Mouse (Mus musculus) stomach, embryonic 14.5 days (tissue): ENCODE data around the gene Plb1. TPM values are rescaled to one million over a fixed set of nuclear protein-coding genes. Genes with fewer than 3 reads are reported as not detected.

Source experiments
- ATAC-seq: fragments of 200-750 bp; cut with Nextera tagmentation; 2 replicates; pipeline ENCODE4 v1.8.0; 2017; ENCODE audit warnings: low read depth, moderate TSS enrichment; ENCODE audit not compliant: insufficient number of reproducible peaks, insufficient read depth, low FRiP score
- H3K27ac ChIP-seq: fragments of 300-500 bp; sonication (generic); 2 replicates; pipeline ENCODE4 v1.5.1; 2014; ENCODE audit warnings: mild to moderate bottlenecking, low read length, moderate library complexity, mixed read lengths
- H3K27me3 ChIP-seq: fragments of 300-500 bp; sonication (generic); 2 replicates; pipeline ENCODE4 v1.6.1; 2014; ENCODE audit warnings: low read length, control low read depth, mixed read lengths; ENCODE audit not compliant: control insufficient read depth, insufficient read depth
- H3K36me3 ChIP-seq: fragments of 300-500 bp; sonication (generic); 2 replicates; pipeline ENCODE4 v1.6.1; 2014; ENCODE audit warnings: mild to moderate bottlenecking, control low read depth, low read length, moderate library complexity, mixed read lengths; ENCODE audit not compliant: control insufficient read depth, insufficient read depth
- H3K4me1 ChIP-seq: fragments of 300-500 bp; sonication (generic); 2 replicates; pipeline ENCODE4 v1.6.1; 2014; ENCODE audit warnings: low read length, control low read depth, mixed read lengths; ENCODE audit not compliant: control insufficient read depth, insufficient read depth
- H3K4me2 ChIP-seq: fragments of 300-500 bp; sonication (generic); replicated peaks from 2 replicates; pipeline ENCODE4 v1.6.1; 2014; ENCODE audit warnings: low read depth, low read length, control low read depth
- H3K4me3 ChIP-seq: fragments of 300-500 bp; sonication (generic); 2 replicates; pipeline ENCODE4 v1.5.1; 2014; ENCODE audit warnings: low read depth, low read length, control low read depth
- H3K9ac ChIP-seq: fragments of 300-500 bp; sonication (generic); replicated peaks from 2 replicates; pipeline ENCODE4 v1.6.1; 2014; ENCODE audit warnings: low read depth, mild to moderate bottlenecking, control low read depth, low read length, moderate library complexity, mixed read lengths
- H3K9me3 ChIP-seq: fragments of 300-500 bp; sonication (generic); 2 replicates; pipeline ENCODE4 v1.6.1; 2016; ENCODE audit warnings: low read depth, low read length, control low read depth; ENCODE audit not compliant: control insufficient read depth
- WGBS: fragments of 180-500 bp; shearing (Covaris S2); extraction: QIAGEN DNeasy Blood & Tissue Kit; methylation state at CpG from one replicate; pipeline ENCODE4 v1.1.7; 2014; 5-methylcytosine and 5-hydroxymethylcytosine counted together
- polyA plus RNA-seq: library from polyadenylated mRNA; unstranded; fragments of >200 nt; fragmentation: Nextera tagmentation; extraction: Ambion mirVana; gene quantifications from 2 replicates; pipeline ENCODE4 v1.2.1, GENCODE M21; 2014

Gene Plb1
- polyA plus RNA-seq, 1 experiment from 2014 or later = 1.0 TPM

DNA sequence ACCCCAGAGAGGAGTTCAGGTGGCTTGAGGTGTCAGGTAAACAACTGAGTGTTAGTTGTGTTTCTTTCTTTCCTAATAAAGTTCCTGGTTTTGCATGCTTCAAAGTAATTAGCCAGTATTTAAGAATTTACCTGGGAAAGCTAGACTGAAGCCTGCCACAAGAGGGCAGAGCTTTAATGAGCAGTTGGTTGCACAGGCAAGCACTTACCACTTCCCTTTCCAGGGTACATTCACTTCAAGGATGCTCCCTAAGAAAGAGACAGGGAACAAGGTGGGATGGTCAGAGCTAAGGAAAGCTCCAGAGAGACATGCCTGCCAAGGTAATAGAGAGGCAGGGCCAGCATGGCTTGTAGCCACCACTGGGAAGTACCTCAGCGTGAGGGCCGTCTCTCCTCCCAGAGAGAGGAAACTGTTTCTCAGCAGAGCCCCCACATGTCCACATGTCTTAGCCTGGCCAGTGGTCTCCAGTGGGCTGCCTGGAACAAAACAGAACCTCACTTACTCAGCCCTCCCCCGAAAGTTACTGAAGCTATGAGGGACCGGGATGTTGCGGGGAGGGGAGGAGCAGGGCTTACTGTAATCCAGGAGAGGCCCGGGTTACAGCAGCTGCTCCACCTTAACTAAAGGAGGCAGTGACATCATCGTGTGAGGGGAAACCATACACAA lies 89.8 kb downstream of the Plb1 start:
- H3K9ac ChIP-seq = no peak overlapping the region
- no peak overlapping the region for H3K4me3 ChIP-seq
- H3K4me1 ChIP-seq = no peaks in the 10 kb centered on the region
- 0 out of 2 replicates have a peak, but pooled peaks have one; percentile 42 for ATAC-seq
- no peak overlapping the region for H3K4me2 ChIP-seq
- H3K9me3 ChIP-seq = no peaks in the 10 kb centered on the region
- H3K27me3 ChIP-seq = no peaks in the 10 kb centered on the region
- no peaks in the 10 kb centered on the region for H3K36me3 ChIP-seq
- 27% methylated on average over 7 of the region's 7 CpGs for WGBS
- no peak overlapping the region for H3K27ac ChIP-seq

DNA sequence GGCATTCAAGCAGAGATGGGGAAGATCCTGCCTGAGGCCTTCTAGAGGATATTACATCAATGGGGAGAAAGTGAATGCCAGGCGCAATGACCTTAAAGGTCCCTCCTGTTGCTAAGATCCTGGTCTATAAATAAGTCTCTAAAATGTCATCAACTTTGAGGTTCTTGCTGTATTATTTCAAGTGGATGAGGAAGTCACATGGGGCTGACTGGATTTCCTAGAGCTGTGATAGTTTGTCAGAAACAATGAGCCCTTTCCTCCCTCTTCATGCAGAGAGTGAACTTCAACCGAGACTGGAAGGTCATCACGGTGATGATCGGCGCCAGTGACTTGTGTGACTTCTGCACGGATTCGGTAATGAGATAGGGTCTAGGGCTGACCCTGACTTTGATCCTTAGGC lies 95.6 kb downstream of the Plb1 start:
- no peak overlapping the region for H3K4me3 ChIP-seq
- H3K27me3 ChIP-seq = no peaks in the 10 kb centered on the region
- no peaks in the 10 kb centered on the region for H3K36me3 ChIP-seq
- no peak for ATAC-seq
- H3K4me2 ChIP-seq = no peak overlapping the region
- no peak overlapping the region for H3K9ac ChIP-seq
- 87% methylated on average over 7 of the region's 7 CpGs for WGBS
- H3K4me1 ChIP-seq = no peaks in the 10 kb centered on the region
- H3K27ac ChIP-seq = no peak overlapping the region
- H3K9me3 ChIP-seq = no peaks in the 10 kb centered on the region

DNA sequence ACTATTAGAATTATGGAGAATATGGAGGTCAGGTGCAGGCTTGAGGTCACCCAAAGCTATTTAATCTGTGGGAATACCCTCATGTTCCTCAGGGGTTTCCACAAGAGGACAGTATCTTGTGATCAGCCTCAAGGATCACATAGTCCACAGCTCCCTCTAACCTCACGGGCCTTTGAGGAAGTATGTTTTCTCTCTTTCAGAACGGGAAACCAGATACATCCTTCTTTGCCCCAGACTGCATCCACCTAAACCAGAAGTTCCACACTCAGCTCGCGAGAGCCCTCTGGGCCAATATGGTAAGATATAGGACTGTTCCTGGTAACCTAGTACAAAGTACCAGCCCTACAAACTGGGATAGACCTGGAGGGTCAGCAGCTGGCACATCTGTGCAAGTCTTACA lies 100.1 kb downstream of the Plb1 start:
- Histone ChIP-seq H3K27ac (no peak overlapping the region; the same call in 1 of the 2 replicates), H3K4me3 (no peak overlapping the region), H3K27me3 (no peaks in the 10 kb centered on the region), H3K9ac (no peak overlapping the region), H3K4me1 (peaks cover 26% of the 10 kb centered on the region), H3K36me3 (no peaks in the 10 kb centered on the region), H3K4me2 (no peak overlapping the region), H3K9me3 (no peaks in the 10 kb centered on the region)
- ATAC-seq = no peak
- 84% methylated on average over 4 of the region's 4 CpGs for WGBS

DNA sequence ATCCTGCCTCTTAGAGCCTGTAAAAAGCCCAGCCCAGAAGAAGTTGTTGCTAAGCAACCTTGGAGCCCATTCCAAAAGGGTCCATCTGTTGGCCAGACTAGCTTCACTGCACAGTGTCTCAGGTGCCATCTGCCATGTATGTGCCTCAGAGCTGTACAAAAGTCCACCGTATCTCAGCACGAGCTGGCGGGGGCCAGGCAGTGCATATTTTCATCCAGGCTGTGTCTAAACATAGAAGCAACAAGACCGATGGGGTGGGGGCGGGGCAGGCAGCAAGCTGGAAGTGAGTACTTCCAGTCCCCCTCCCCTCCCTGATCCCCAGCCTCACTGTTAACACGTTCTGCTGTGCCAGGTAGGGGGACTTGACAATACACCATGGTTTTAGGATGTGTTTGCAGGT lies 102.7 kb downstream of the Plb1 start:
- H3K9me3 ChIP-seq = no peaks in the 10 kb centered on the region
- H3K27me3 ChIP-seq = no peaks in the 10 kb centered on the region
- WGBS = 14% methylated on average over 6 of the region's 6 CpGs
- ATAC-seq = peak; percentile 33; the same call in 1 of the 2 replicates
- 0 out of 2 replicates have a peak overlapping the region, but pooled peaks have one; percentile 16 for H3K27ac ChIP-seq
- H3K4me3 ChIP-seq = no peak overlapping the region
- H3K36me3 ChIP-seq = no peaks in the 10 kb centered on the region
- peaks cover 26% of the 10 kb centered on the region for H3K4me1 ChIP-seq
- no peak overlapping the region; the same call in 1 of the 2 replicates for H3K4me2 ChIP-seq
- no peak overlapping the region for H3K9ac ChIP-seq

DNA sequence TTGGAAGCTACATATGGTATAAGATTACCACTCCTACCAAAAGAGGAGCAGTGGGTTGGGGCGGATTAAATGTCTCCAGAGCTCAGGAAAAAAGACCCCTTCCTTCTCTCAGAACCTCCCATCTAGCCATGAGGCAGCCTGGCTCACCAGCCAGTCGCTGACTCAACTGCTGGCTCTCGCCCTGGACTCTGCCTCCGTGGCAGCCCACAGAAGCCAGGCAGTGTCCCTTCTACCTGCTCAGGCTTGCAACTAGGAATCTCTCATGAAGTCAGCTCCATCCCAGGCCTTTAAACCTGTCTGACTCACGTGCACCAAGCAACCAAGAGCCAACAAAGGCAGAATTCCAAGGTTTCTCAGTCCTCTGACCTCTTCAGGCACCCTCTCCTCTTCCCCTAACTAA lies 103.6 kb downstream of the Plb1 start:
- peaks cover 28% of the 10 kb centered on the region for H3K4me1 ChIP-seq
- 44% methylated on average over 5 of the region's 5 CpGs for WGBS
- no peak overlapping the region for H3K4me2 ChIP-seq
- H3K36me3 ChIP-seq = no peaks in the 10 kb centered on the region
- no peak overlapping the region for H3K9ac ChIP-seq
- ATAC-seq = no peak
- peak overlapping the region; percentile 11; the same call in 1 of the 2 replicates for H3K27ac ChIP-seq
- no peak overlapping the region for H3K4me3 ChIP-seq
- no peaks in the 10 kb centered on the region for H3K9me3 ChIP-seq
- no peaks in the 10 kb centered on the region for H3K27me3 ChIP-seq

DNA sequence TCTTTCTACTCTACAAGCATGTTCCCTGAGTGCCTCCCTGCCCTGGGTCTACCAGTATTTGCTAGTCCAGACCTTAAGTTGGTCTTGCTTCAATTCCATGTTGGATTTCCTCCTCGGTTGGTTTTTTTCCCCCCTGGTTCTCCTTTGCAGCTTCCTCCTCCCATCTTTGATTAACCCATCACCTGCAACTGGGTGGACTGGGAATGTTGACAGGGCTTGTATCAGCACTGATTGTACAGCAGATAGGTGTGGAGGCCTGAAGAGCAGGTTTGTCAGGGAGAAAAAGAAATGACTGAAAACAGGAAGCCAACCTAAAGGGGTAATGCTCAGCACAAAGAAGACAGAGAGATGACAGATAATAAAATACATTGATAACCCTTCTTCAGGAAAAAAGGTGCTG lies 104.8 kb downstream of the Plb1 start:
- no peaks in the 10 kb centered on the region for H3K36me3 ChIP-seq
- 35% methylated on average over 1 of the region's 1 CpGs for WGBS
- H3K4me1 ChIP-seq = peaks cover 29% of the 10 kb centered on the region
- no peak for ATAC-seq
- no peaks in the 10 kb centered on the region for H3K27me3 ChIP-seq
- no peaks in the 10 kb centered on the region for H3K9me3 ChIP-seq
- H3K4me3 ChIP-seq = no peak overlapping the region
- H3K4me2 ChIP-seq = no peak overlapping the region
- H3K27ac ChIP-seq = no peak overlapping the region
- no peak overlapping the region for H3K9ac ChIP-seq

DNA sequence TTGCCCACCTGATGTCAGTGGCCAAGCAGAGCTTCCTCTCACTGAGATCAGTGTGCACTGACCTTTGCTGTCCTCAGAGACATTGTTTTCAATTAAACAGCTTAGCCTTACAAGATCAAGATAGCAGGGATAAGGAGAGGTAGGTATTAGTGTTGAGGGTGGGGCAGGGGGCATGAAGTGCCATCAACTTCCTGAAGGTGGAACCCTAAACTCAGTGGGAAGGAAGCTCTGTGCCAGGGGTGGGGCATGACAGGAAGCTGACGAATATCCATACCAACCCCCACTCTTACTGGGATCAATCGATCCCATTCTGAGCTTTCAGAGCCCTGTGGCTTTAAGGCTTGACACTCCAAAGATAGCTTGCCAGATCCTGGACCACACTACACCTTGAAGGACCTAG lies 105.8 kb downstream of the Plb1 start:
- H3K27ac ChIP-seq = no peak overlapping the region
- H3K4me1 ChIP-seq = peaks cover 29% of the 10 kb centered on the region
- H3K36me3 ChIP-seq = no peaks in the 10 kb centered on the region
- no peak for ATAC-seq
- WGBS = 45% methylated on average over 2 of the region's 2 CpGs
- no peak overlapping the region for H3K4me3 ChIP-seq
- no peak overlapping the region for H3K4me2 ChIP-seq
- no peaks in the 10 kb centered on the region for H3K9me3 ChIP-seq
- H3K9ac ChIP-seq = no peak overlapping the region
- no peaks in the 10 kb centered on the region for H3K27me3 ChIP-seq

DNA sequence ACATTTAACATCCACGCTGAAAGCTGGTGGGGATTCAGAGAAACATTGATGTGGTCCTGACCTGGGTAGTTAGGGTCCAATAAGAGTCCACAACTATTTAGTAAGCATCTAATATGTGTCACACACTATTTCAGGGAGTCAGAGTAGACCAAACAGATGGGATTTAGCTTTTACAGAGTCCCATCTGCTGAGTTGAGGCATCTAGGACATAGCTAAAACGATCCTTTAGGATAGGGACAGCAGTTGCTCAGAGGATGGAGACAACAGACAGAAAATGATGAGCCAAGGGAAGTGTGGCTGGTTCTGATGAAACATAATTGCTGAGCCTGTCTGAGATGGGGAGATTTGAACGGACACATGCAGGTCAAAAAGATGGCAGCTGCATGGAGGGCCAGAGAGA lies 106.3 kb downstream of the Plb1 start:
- ATAC-seq = no peak
- H3K27ac ChIP-seq = no peak overlapping the region
- no peak overlapping the region for H3K4me2 ChIP-seq
- no peak overlapping the region for H3K4me3 ChIP-seq
- no peaks in the 10 kb centered on the region for H3K36me3 ChIP-seq
- no peak overlapping the region for H3K9ac ChIP-seq
- no peaks in the 10 kb centered on the region for H3K27me3 ChIP-seq
- H3K9me3 ChIP-seq = no peaks in the 10 kb centered on the region
- H3K4me1 ChIP-seq = peaks cover 29% of the 10 kb centered on the region
- 81% methylated on average over 3 of the region's 3 CpGs for WGBS

DNA sequence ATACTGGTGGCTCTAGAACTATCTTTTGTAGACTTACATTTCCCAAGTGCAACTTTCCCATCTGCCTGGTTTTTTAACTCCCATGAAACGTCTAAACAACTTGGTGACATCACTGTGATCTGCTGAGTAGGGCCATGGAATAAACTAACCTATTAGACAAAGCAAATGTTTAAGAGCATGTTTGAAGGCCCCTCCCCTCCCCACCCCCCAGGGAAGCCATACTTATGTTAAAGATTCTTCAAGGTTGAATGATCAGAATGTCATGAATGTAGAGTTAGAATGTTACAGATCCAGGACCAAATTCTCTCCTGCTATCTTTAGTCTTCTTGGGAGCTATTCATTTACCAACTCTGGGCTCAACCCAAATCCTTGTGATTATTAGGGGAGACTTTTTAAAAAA lies 107.7 kb downstream of the Plb1 start:
- H3K9me3 ChIP-seq = no peaks in the 10 kb centered on the region
- no peak overlapping the region for H3K4me3 ChIP-seq
- no peak overlapping the region for H3K9ac ChIP-seq
- no peak for ATAC-seq
- no peak overlapping the region for H3K27ac ChIP-seq
- H3K27me3 ChIP-seq = no peaks in the 10 kb centered on the region
- 51% methylated on average over 1 of the region's 1 CpGs for WGBS
- H3K36me3 ChIP-seq = no peaks in the 10 kb centered on the region
- peaks cover 24% of the 10 kb centered on the region for H3K4me1 ChIP-seq
- H3K4me2 ChIP-seq = no peak overlapping the region
